Mouse (Mus musculus) intestine, embryonic 14.5 days (tissue): ENCODE results near the gene Cpeb3. TPM values are rescaled to one million over a fixed set of nuclear protein-coding genes. Genes with fewer than 3 reads are reported as not detected.

Source experiments
- ATAC-seq: fragments of 200-750 bp; cut with Nextera tagmentation; replicated peaks from 2 replicates; pipeline ENCODE4 v1.8.0; 2017; ENCODE audit warnings: low read depth, moderate number of reproducible peaks, moderate TSS enrichment, moderate library complexity; ENCODE audit not compliant: low FRiP score, low TSS enrichment
- DNase-seq: peaks from one replicate; pipeline ENCODE4 v3.0.0-alpha.2; 2018; ENCODE audit warnings: low spot score
- H3K27ac ChIP-seq: fragments of 300-500 bp; sonication (generic); 2 replicates; pipeline ENCODE4 v1.5.1; 2014; ENCODE audit warnings: low read depth, mild to moderate bottlenecking, control low read depth
- H3K27me3 ChIP-seq: fragments of 300-500 bp; sonication (generic); replicated peaks from 2 replicates; pipeline ENCODE4 v1.6.1; 2014; ENCODE audit warnings: low read length, control low read depth; ENCODE audit not compliant: control insufficient read depth, insufficient read depth
- H3K36me3 ChIP-seq: fragments of 300-500 bp; sonication (generic); 2 replicates; pipeline ENCODE4 v1.6.1; 2014; ENCODE audit warnings: low read length, control low read depth; ENCODE audit not compliant: control insufficient read depth, insufficient read depth
- H3K4me1 ChIP-seq: fragments of 300-500 bp; sonication (generic); replicated peaks from 2 replicates; pipeline ENCODE4 v1.6.1; 2014; ENCODE audit warnings: low read length, control low read depth, mixed read lengths; ENCODE audit not compliant: control insufficient read depth, insufficient read depth
- H3K4me2 ChIP-seq: fragments of 300-500 bp; sonication (generic); 2 replicates; pipeline ENCODE4 v1.6.1; 2014; ENCODE audit warnings: low read length
- H3K4me3 ChIP-seq: fragments of 300-500 bp; sonication (generic); 2 replicates; pipeline ENCODE4 v1.5.1; 2014; ENCODE audit warnings: low read depth, low read length, control low read depth, mixed read lengths
- H3K9ac ChIP-seq: fragments of 300-500 bp; sonication (generic); 2 replicates; pipeline ENCODE4 v1.6.1; 2014; ENCODE audit warnings: mild to moderate bottlenecking, low read length
- H3K9me3 ChIP-seq: fragments of 300-500 bp; sonication (generic); 2 replicates; pipeline ENCODE4 v1.6.1; 2016; ENCODE audit warnings: low read length, control low read depth; ENCODE audit not compliant: control insufficient read depth
- WGBS: fragments of 180-500 bp; shearing (Covaris S2); extraction: QIAGEN DNeasy Blood & Tissue Kit; methylation state at CpG from one replicate; pipeline ENCODE4 v1.1.7; 2014; 5-methylcytosine and 5-hydroxymethylcytosine counted together
- polyA plus RNA-seq: library from polyadenylated mRNA; unstranded; fragments of >200 nt; fragmentation: Nextera tagmentation; extraction: Ambion mirVana; gene quantifications from 2 replicates; pipeline ENCODE4 v1.2.1, GENCODE M21; 2014

The Cpeb3 gene
- polyA plus RNA-seq, 1 experiment from 2014 or later = 0.85 TPM

- H3K27ac ChIP-seq = no peak overlapping the region
- H3K4me3 ChIP-seq = no peak overlapping the region
- H3K4me1 ChIP-seq = no peaks in the 10 kb centered on the region
- no peak overlapping the region for H3K9ac ChIP-seq
- H3K36me3 ChIP-seq = no peaks in the 10 kb centered on the region
- no peak for DNase-seq
- no peak for ATAC-seq
- H3K27me3 ChIP-seq = no peaks in the 10 kb centered on the region
- H3K4me2 ChIP-seq = no peak overlapping the region
- no peaks in the 10 kb centered on the region for H3K9me3 ChIP-seq
Observed at GRCm38 (mm10) chr19:37124961-37125360, 83.4 kb downstream of the Cpeb3 start.

- 50% methylated on average over 2 of the region's 2 CpGs for WGBS
- no peaks in the 10 kb centered on the region for H3K4me1 ChIP-seq
- DNase-seq = no peak
- no peak overlapping the region for H3K4me3 ChIP-seq
- no peaks in the 10 kb centered on the region for H3K36me3 ChIP-seq
- no peak overlapping the region for H3K4me2 ChIP-seq
- H3K27me3 ChIP-seq = no peaks in the 10 kb centered on the region
- no peaks in the 10 kb centered on the region for H3K9me3 ChIP-seq
- ATAC-seq = no peak
- H3K27ac ChIP-seq = no peak overlapping the region
- no peak overlapping the region for H3K9ac ChIP-seq
Observed at GRCm38 (mm10) chr19:37119281-37119680, 89.1 kb downstream of the Cpeb3 start.

- DNase-seq (no peak), ATAC-seq (no peak)
- Histone ChIP-seq H3K4me2 (no peak overlapping the region), H3K9ac (no peak overlapping the region), H3K36me3 (no peaks in the 10 kb centered on the region), H3K27me3 (no peaks in the 10 kb centered on the region), H3K4me1 (no peaks in the 10 kb centered on the region), H3K9me3 (no peaks in the 10 kb centered on the region), H3K4me3 (no peak overlapping the region), H3K27ac (no peak overlapping the region)
- 85% methylated on average over 1 of the region's 1 CpGs for WGBS
Observed at GRCm38 (mm10) chr19:37115824-37116223, 92.6 kb downstream of the Cpeb3 start.

- no peak overlapping the region for H3K27ac ChIP-seq
- H3K9ac ChIP-seq = no peak overlapping the region
- no peaks in the 10 kb centered on the region for H3K4me1 ChIP-seq
- no peaks in the 10 kb centered on the region for H3K9me3 ChIP-seq
- H3K4me2 ChIP-seq = no peak overlapping the region
- 81% methylated on average over 8 of the region's 8 CpGs for WGBS
- no peaks in the 10 kb centered on the region for H3K27me3 ChIP-seq
- H3K36me3 ChIP-seq = no peaks in the 10 kb centered on the region
- no peak for ATAC-seq
- DNase-seq = no peak
- H3K4me3 ChIP-seq = no peak overlapping the region
Observed at GRCm38 (mm10) chr19:37115374-37115773, 93.0 kb downstream of the Cpeb3 start.

- no peaks in the 10 kb centered on the region for H3K36me3 ChIP-seq
- WGBS = 85% methylated on average over 6 of the region's 6 CpGs
- no peak for DNase-seq
Observed at GRCm38 (mm10) chr19:37111831-37112230, 96.6 kb downstream of the Cpeb3 start.

GRCm38 (mm10) chr19:37110494-37110893 lies 97.9 kb downstream of the Cpeb3 start:
- H3K9ac ChIP-seq = no peak overlapping the region
- DNase-seq (no peak), ATAC-seq (no peak)

More at GRCm38 (mm10) chr19:37111831-37112230, 96.6 kb downstream of the Cpeb3 start:
- no peak overlapping the region for H3K4me2 ChIP-seq
- H3K27me3 ChIP-seq = no peaks in the 10 kb centered on the region
- H3K4me3 ChIP-seq = no peak overlapping the region
- H3K27ac ChIP-seq = no peak overlapping the region
- H3K9me3 ChIP-seq = no peaks in the 10 kb centered on the region
- no peak overlapping the region for H3K9ac ChIP-seq
- ATAC-seq = no peak
- H3K4me1 ChIP-seq = no peaks in the 10 kb centered on the region

GRCm38 (mm10) chr19:37109853-37110252 lies 98.5 kb downstream of the Cpeb3 start:
- no peaks in the 10 kb centered on the region for H3K27me3 ChIP-seq
- no peak overlapping the region for H3K9ac ChIP-seq
- H3K27ac ChIP-seq = no peak overlapping the region
- WGBS = 90% methylated on average over 4 of the region's 4 CpGs
- H3K4me1 ChIP-seq = no peaks in the 10 kb centered on the region
- H3K4me3 ChIP-seq = no peak overlapping the region
- no peaks in the 10 kb centered on the region for H3K9me3 ChIP-seq
- no peak for DNase-seq
- no peaks in the 10 kb centered on the region for H3K36me3 ChIP-seq
- ATAC-seq = no peak
- H3K4me2 ChIP-seq = no peak overlapping the region

More at GRCm38 (mm10) chr19:37110494-37110893, 97.9 kb downstream of the Cpeb3 start:
- Histone ChIP-seq H3K36me3 (no peaks in the 10 kb centered on the region), H3K9me3 (no peaks in the 10 kb centered on the region), H3K27me3 (no peaks in the 10 kb centered on the region), H3K4me2 (no peak overlapping the region), H3K27ac (no peak overlapping the region), H3K4me1 (no peaks in the 10 kb centered on the region), H3K4me3 (no peak overlapping the region)
- 75% methylated on average over 1 of the region's 1 CpGs for WGBS

GRCm38 (mm10) chr19:37100689-37101088 lies 107.7 kb downstream of the Cpeb3 start:
- no peaks in the 10 kb centered on the region for H3K27me3 ChIP-seq
- no peaks in the 10 kb centered on the region for H3K4me1 ChIP-seq
- ATAC-seq = no peak
- H3K4me2 ChIP-seq = no peak overlapping the region
- no peak overlapping the region for H3K4me3 ChIP-seq
- H3K9me3 ChIP-seq = no peaks in the 10 kb centered on the region
- no peak overlapping the region for H3K9ac ChIP-seq
- H3K27ac ChIP-seq = no peak overlapping the region
- no peaks in the 10 kb centered on the region for H3K36me3 ChIP-seq
- 91% methylated on average over 2 of the region's 2 CpGs for WGBS
- DNase-seq = no peak

GRCm38 (mm10) chr19:37095666-37096330 lies 112.6 kb downstream of the Cpeb3 start:
- Histone ChIP-seq H3K4me1 (no peaks in the 10 kb centered on the region), H3K4me2 (no peak overlapping the region), H3K27me3 (no peaks in the 10 kb centered on the region), H3K36me3 (no peaks in the 10 kb centered on the region), H3K9me3 (no peaks in the 10 kb centered on the region), H3K27ac (no peak overlapping the region), H3K9ac (no peak overlapping the region), H3K4me3 (no peak overlapping the region)
- DNase-seq = no peak
- ATAC-seq = no peak
- 69% methylated on average over 4 of the region's 4 CpGs for WGBS
